Mouse (Mus musculus): ENCODE data around the gene Hbs1l.

DNA sequence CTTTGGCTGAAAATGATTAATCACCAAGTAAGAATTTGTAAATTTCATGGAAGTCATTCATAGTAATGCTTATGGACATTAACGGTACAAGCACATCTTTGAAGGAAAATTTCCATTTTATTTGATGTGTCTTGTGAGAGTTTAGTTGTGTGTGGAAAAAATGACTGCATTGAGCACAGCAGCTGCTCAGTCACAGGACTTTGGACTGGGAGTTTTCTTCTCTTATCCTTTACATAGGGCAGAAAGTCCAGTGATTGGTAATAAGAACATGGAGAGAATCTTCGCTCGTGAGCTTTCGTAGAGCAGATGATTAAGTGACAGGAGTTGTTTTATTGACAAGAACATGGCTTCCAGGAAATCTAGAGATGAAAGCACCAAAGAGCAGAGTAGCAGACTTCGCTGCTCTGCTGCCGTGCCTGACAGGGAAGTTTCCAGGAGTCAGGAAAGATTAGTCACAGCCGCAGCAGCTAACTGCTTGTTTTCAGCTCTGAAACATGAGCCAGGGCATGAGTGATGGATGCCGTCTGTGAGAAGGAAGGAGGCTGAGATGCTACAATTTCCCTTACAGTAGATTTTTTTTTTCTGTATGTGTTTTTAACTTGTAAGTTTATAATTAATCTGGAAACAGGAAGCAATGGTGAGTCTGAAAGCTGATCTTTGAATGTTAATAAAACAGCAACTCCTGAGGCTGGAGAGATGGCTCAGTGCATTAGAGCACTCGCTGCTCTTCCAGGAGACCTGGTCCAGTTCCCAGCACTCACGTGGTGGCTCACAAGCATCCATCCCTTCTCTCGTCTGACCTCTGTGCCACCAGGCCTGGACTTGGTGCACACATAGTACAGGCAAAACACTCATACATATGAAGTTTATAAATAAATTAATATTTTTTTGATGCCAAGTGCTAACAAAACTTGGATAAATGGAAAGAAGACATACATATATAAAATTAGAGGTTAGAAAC is 9.2 kb downstream of the Hbs1l start:
- TF ChIP-seq CTCF (IDR thresholded peaks at IDR 0.05; ENCODE audit: low read depth): no peak
- no peak for TF ChIP-seq EP300 (IDR thresholded peaks at IDR 0.05; ENCODE audit: low read depth)
